Mouse (Mus musculus) heart, postnatal 25 days (tissue): ENCODE measurements around the gene Anapc15-ps. TPM values are rescaled to one million over a fixed set of nuclear protein-coding genes. Genes with fewer than 3 reads are reported as not detected.
"Not testable (repeated sequence)": the region's sequence is repeated elsewhere in the genome, so short reads cannot be mapped to it uniquely, and the experiment has no call there.

Experiments
- DNase-seq: peaks from one replicate; pipeline ENCODE4 v3.0.0; 2022; ENCODE audit warnings: low spot score
- intact Hi-C: fragments of 180-260 bp; cut with DNase I; formaldehyde crosslinking; loops from one replicate; pipeline ENCODE4 v1.15.1; 2025
- total RNA-seq, 2 experiments: library from RNA; stranded (reverse); gene quantifications; 2 replicates each; pipeline ENCODE4 v1.2.3; 2021

Anapc15-ps gene
- total RNA-seq, 2 experiments from 2014 or later = not detected

- intact Hi-C loops = loop anchor here (5.0 kb wide), 1 partner anchor 81 kb away; the partner anchor contains the start of gene Nudt4
- no peak for DNase-seq
Measured at GRCm38 (mm10) chr10:95643042-95643441, 30.2 kb downstream of the Anapc15-ps start.

- intact Hi-C loops = loop anchor here (1.0 to 5.0 kb wide), 2 partner anchors 79 to 132 kb away; partner anchors contain the start of gene Nudt4
- no peak for DNase-seq
Measured at GRCm38 (mm10) chr10:95641335-95641734, 31.9 kb downstream of the Anapc15-ps start.

GRCm38 (mm10) chr10:95639429-95639828 is 33.8 kb downstream of the Anapc15-ps start:
- no peak for DNase-seq
- intact Hi-C loops = no loop called here

GRCm38 (mm10) chr10:95634751-95635150 is 38.5 kb downstream of the Anapc15-ps start:
- intact Hi-C loops = no loop called here
- no peak for DNase-seq

GRCm38 (mm10) chr10:95634261-95634660 is 39.0 kb downstream of the Anapc15-ps start:
- intact Hi-C loops = no loop called here
- no peak for DNase-seq

GRCm38 (mm10) chr10:95631568-95631967 is 41.7 kb downstream of the Anapc15-ps start:
- DNase-seq = no peak
- intact Hi-C loops = no loop called here

GRCm38 (mm10) chr10:95630726-95631345 is 42.4 kb downstream of the Anapc15-ps start:
- DNase-seq = no peak
- intact Hi-C loops = no loop called here

- intact Hi-C loops, DNase-seq: not testable (repeated sequence)
Measured at GRCm38 (mm10) chr10:95630166-95630565, 43.1 kb downstream of the Anapc15-ps start.

- DNase-seq = no peak
- intact Hi-C loops = no loop called here
Measured at GRCm38 (mm10) chr10:95628338-95628737, 44.9 kb downstream of the Anapc15-ps start.

GRCm38 (mm10) chr10:95627381-95627780 is 45.9 kb downstream of the Anapc15-ps start:
- intact Hi-C loops = no loop called here

GRCm38 (mm10) chr10:95625300-95625699 is 48.0 kb downstream of the Anapc15-ps start:
- intact Hi-C loops = no loop called here
- no peak for DNase-seq

More at GRCm38 (mm10) chr10:95627381-95627780, 45.9 kb downstream of the Anapc15-ps start:
- DNase-seq = no peak

- intact Hi-C loops = loop anchor here (5.0 kb wide), 1 partner anchor 42 kb away; no protein-coding TSS in a partner anchor
- DNase-seq = no peak
Measured at GRCm38 (mm10) chr10:95624007-95624406, 49.2 kb downstream of the Anapc15-ps start.

- intact Hi-C loops = loop anchor here (5.0 kb wide), 1 partner anchor 41 kb away; no protein-coding TSS in a partner anchor
- DNase-seq = no peak
Measured at GRCm38 (mm10) chr10:95623518-95623905, 49.7 kb downstream of the Anapc15-ps start.

Other genes with a start within 250 kb of the Anapc15-ps start
- 100 to 1,000 TPM; 456 to 473 TPM for gene Mrpl42, start 171.5 kb downstream of the Anapc15-ps start, total RNA-seq
- 100 to 1,000 TPM in 1 of 2 experiments, 10 to 100 TPM in 1; 90.3 to 106 TPM for gene Ube2n, start 158.3 kb downstream of the Anapc15-ps start, total RNA-seq
- gene Nudt4, start 109.3 kb downstream of the Anapc15-ps start, total RNA-seq = 100 to 1,000 TPM; 263 to 282 TPM
- gene Gm33543, start 169.5 kb upstream of the Anapc15-ps start, total RNA-seq = 1 to 10 TPM; 2.5 to 3.8 TPM